Mouse (Mus musculus) myocyte (in vitro differentiated cells): Measurements from ENCODE around the gene Fubp1.

Experiments
- E2F4 ChIP-seq: IDR thresholded peaks from one replicate; pipeline ENCODE4 v1.6.1; 2011; ENCODE audit warnings: mild to moderate bottlenecking, control low read depth, moderate library complexity; ENCODE audit not compliant: insufficient read depth
- MAX ChIP-seq: IDR thresholded peaks from one replicate; pipeline ENCODE4 v1.6.1; 2011; ENCODE audit warnings: low read depth, mild to moderate bottlenecking, control low read depth
- MYOG ChIP-seq, 3 experiments: IDR thresholded peaks; one replicate each; pipeline ENCODE4 v1.6.1; 2011; ENCODE audit warnings: control low read depth in 2 of 3, low read depth in 2 of 3, mild to moderate bottlenecking in 2 of 3; ENCODE audit not compliant: insufficient read length in 2 of 3, control insufficient read depth in 1 of 3, insufficient read depth in 1 of 3
- POLR2A ChIP-seq: IDR thresholded peaks from one replicate; pipeline ENCODE4 v1.6.1; 2011; ENCODE audit warnings: low read depth, mild to moderate bottlenecking, control low read depth, moderate library complexity; ENCODE audit not compliant: insufficient read length
- REST ChIP-seq: IDR thresholded peaks from one replicate; pipeline ENCODE4 v1.6.1; 2011; ENCODE audit warnings: mild to moderate bottlenecking, control low read depth, moderate library complexity; ENCODE audit not compliant: insufficient read depth, insufficient read length
- SRF ChIP-seq: IDR thresholded peaks from one replicate; pipeline ENCODE4 v1.6.1; 2011; ENCODE audit warnings: low read depth; ENCODE audit not compliant: control insufficient read depth, insufficient read length
- TCF12 ChIP-seq: IDR thresholded peaks from one replicate; pipeline ENCODE4 v1.6.1; 2011; ENCODE audit warnings: mild to moderate bottlenecking, control low read depth; ENCODE audit not compliant: poor library complexity, insufficient read depth, severe bottlenecking
- USF1 ChIP-seq: IDR thresholded peaks from one replicate; pipeline ENCODE4 v1.6.1; 2011; ENCODE audit warnings: low read depth, mild to moderate bottlenecking, control low read depth, moderate library complexity

DNA sequence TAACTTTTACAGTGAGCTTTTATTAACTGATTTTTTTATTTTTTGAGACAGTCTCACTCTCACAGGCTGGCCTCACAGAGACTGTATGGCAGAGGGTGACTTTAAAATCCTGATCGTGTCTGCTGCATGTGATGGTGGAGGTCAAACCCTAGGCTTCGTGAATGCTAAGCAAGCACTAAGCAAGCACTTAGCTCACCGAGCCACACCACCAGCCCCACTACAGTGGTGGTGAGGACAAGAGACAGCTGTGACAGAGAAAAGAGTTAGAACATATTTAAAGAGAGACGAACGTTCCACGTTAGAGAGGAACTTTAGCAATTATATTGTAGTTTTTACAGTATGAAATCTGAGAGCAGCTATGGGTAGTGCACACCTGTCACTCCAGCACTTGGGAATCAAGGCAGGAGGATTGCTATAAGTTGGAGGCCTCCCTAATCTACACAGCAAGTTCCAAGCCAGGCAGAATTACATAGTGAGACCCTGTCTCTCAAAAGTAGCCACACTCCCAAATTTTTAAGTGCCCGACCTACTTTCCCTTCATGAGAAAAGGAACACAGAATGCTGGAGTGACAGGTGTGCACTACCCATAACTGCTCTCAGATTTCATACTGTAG, 37.8 kb upstream of the Fubp1 start:
- TF ChIP-seq POLR2A (no peak), MAX (no peak), E2F4 (no peak), MYOG (IDR thresholded peaks at IDR 0.05; ENCODE audit: control insufficient read depth in 1 of 3, insufficient read depth in 1 of 3, insufficient read length in 2 of 3, low read depth in 2 of 3) (no peak), USF1 (no peak), TCF12 (no peak), REST (no peak), SRF (no peak)
